8 mouse cellular contexts compared by ENCODE assay signal in genomic region chr11:54703306-54703705, GRCm38 (mm10).
DNase-seq lines count a peak whose midpoint lies in the region; ATAC-seq lines count a peak whose summit lies in the region.

No protein-coding gene starts in this region.

- H3K4me1 ChIP-seq in intestine, embryonic 15.5 days (replicated peaks): no peaks in the 10 kb centered on the region
- no peaks in the 10 kb centered on the region for H3K4me1 ChIP-seq in limb, embryonic 10.5 days

- H3K4me2 ChIP-seq in intestine, embryonic 15.5 days (replicated peaks): no peak overlapping the region

- DNase-seq in A20 (ENCODE audit: low read depth, low spot score): peak; percentile 79
- peak; percentile 56 for DNase-seq in MEL-GATA-1-ER (ENCODE audit: extremely low read depth, low read depth)
- DNase-seq in cerebellum, adult 8-10 months: peak; percentile 65
- peak; percentile 60 for DNase-seq in limb, embryonic 10.5 days (ENCODE audit: low spot score)
- peak; percentile 73 to 83 for DNase-seq in natural killer cell, adult 2 months (ENCODE audit: low spot score in 2 of 2)
- peak; percentile 77 for DNase-seq in thymus, postnatal 0 days (ENCODE audit: low spot score)

- H3K27me3 ChIP-seq in intestine, embryonic 15.5 days (replicated peaks): no peaks in the 10 kb centered on the region
- H3K27me3 ChIP-seq in limb, embryonic 10.5 days (ENCODE audit: low read depth, poor library complexity, severe bottlenecking): no peaks in the 10 kb centered on the region

- no peak overlapping the region for H3K4me3 ChIP-seq in intestine, embryonic 15.5 days (replicated peaks)
- H3K4me3 ChIP-seq in limb, embryonic 10.5 days: no peak overlapping the region

- no peak overlapping the region for H3K9ac ChIP-seq in intestine, embryonic 15.5 days

- no peaks in the 10 kb centered on the region for H3K36me3 ChIP-seq in intestine, embryonic 15.5 days
- H3K36me3 ChIP-seq in limb, embryonic 10.5 days: no peaks in the 10 kb centered on the region

- no peaks in the 10 kb centered on the region for H3K9me3 ChIP-seq in intestine, embryonic 15.5 days
- H3K9me3 ChIP-seq in limb, embryonic 10.5 days (replicated peaks): no peaks in the 10 kb centered on the region

- H3K27ac ChIP-seq in intestine, embryonic 15.5 days: no peak overlapping the region
- H3K27ac ChIP-seq in limb, embryonic 10.5 days: no peak overlapping the region

- ATAC-seq in frontal cortex, adult (ENCODE audit: low TSS enrichment): peak; percentile 58; the same call in 1 of the 2 replicates
- peak; percentile 58; the same call in 1 of the 2 replicates for ATAC-seq in intestine, embryonic 15.5 days

- 39% methylated on average over 4 of the region's 4 CpGs for WGBS in intestine, embryonic 15.5 days
- 33% methylated on average over 4 of the region's 4 CpGs for WGBS in limb, embryonic 10.5 days
